Mouse (Mus musculus) lung, postnatal 0 days (tissue): Measurements from ENCODE around the gene Dapk2. TPM values are rescaled to one million over a fixed set of nuclear protein-coding genes. Genes with fewer than 3 reads are reported as not detected.

ENCODE experiments used
- ATAC-seq: fragments of 200-750 bp; cut with Nextera tagmentation; 2 replicates; pipeline ENCODE4 v1.8.0; 2017; ENCODE audit warnings: moderate library complexity
- DNase-seq: peaks from one replicate; pipeline ENCODE4 v3.0.0-alpha.2; 2016; ENCODE audit warnings: low spot score
- H3K27ac ChIP-seq: fragments of 300-500 bp; sonication (generic); 2 replicates; pipeline ENCODE4 v1.5.1; 2014; ENCODE audit warnings: antibody characterized with exemption, mild to moderate bottlenecking, low read length, mixed read lengths
- H3K27me3 ChIP-seq: fragments of 300-500 bp; sonication (generic); replicated peaks from 2 replicates; pipeline ENCODE4 v1.6.1; 2014; ENCODE audit warnings: low read length, mixed read lengths; ENCODE audit not compliant: insufficient read depth
- H3K36me3 ChIP-seq: fragments of 300-500 bp; sonication (generic); 2 replicates; pipeline ENCODE4 v1.6.1; 2014; ENCODE audit warnings: low read length, mixed read lengths; ENCODE audit not compliant: insufficient read depth
- H3K4me1 ChIP-seq: fragments of 300-500 bp; sonication (generic); 2 replicates; pipeline ENCODE4 v1.6.1; 2014; ENCODE audit warnings: antibody characterized with exemption, low read depth, low read length, mixed read lengths; ENCODE audit not compliant: insufficient read depth
- H3K4me2 ChIP-seq: fragments of 300-500 bp; sonication (generic); replicated peaks from 2 replicates; pipeline ENCODE4 v1.6.1; 2014; ENCODE audit warnings: low read depth, mild to moderate bottlenecking, low read length, moderate library complexity, mixed read lengths
- H3K4me3 ChIP-seq: fragments of 300-500 bp; sonication (generic); 2 replicates; pipeline ENCODE4 v1.5.1; 2014; ENCODE audit warnings: low read depth, low read length
- H3K9ac ChIP-seq: fragments of 300-500 bp; sonication (generic); replicated peaks from 2 replicates; pipeline ENCODE4 v1.6.1; 2014; ENCODE audit warnings: low read depth, mild to moderate bottlenecking
- H3K9me3 ChIP-seq: fragments of 300-500 bp; sonication (generic); 2 replicates; pipeline ENCODE4 v1.6.1; 2016; ENCODE audit warnings: low read length, mixed read lengths
- CTCF ChIP-seq: IDR thresholded peaks from 2 replicates; pipeline ENCODE4 v1.5.1; 2016; ENCODE audit warnings: antibody characterized with exemption, mild to moderate bottlenecking
- EP300 ChIP-seq: IDR thresholded peaks from 2 replicates; pipeline ENCODE4 v1.6.1; 2016; ENCODE audit warnings: antibody characterized with exemption, mild to moderate bottlenecking, control low read depth
- WGBS: fragments of 180-500 bp; shearing (Covaris S2); extraction: QIAGEN DNeasy Blood & Tissue Kit; methylation state at CpG from one replicate; pipeline ENCODE4 v1.1.7; 2014; 5-methylcytosine and 5-hydroxymethylcytosine counted together
- polyA plus RNA-seq: library from polyadenylated mRNA; unstranded; fragments of >200 nt; fragmentation: Nextera tagmentation; extraction: Ambion mirVana; gene quantifications from 2 replicates; pipeline ENCODE4 v1.2.1, GENCODE M21; 2015

Dapk2 gene
- polyA plus RNA-seq, 1 experiment from 2014 or later, result 60.9 TPM

DNA sequence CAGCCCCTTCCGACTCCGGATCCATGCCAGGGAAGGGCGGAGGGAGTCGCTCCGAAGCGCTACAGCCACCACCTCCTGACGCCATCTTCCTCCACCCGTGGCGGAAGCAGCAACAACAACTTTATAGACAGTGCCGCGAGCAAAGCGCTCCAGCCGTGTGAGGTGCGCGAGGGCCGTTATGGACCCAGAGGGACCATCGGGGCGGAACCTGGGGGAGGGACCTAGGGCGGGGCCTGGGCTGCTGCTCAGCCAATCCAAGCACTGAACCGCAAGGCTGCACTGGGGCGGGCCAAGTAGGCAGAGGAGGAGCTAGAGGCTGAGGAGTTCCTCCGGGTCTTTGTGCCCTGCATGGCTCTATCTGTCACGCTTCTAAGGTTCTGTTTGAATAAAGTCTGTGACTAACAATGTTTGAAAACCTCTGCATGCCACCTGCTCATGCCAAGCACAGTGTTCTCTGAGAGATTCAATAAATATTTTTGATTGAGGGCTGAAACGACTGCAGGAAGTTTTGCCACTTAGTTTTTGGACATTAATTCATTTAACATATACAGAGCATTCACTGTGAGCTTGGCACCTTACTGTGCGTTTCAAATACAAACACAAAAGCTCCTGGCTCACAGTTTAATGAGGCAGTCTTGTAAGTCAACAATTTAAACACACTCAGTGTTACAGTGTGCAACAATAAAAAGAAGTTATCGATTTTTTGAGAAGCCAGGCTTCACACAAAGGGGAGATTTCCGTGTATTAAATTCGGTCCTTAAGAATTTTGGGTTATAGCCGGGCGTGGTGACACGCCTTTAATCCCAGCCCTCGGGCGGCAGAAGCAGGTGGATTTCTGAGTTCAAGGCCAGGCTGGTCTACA lies 33.1 kb upstream of the Dapk2 start:
- TF ChIP-seq EP300 (no peak; the same call in 1 of the 2 replicates), CTCF (no peak)
- no peaks in the 10 kb centered on the region for H3K9me3 ChIP-seq
- H3K27ac ChIP-seq, result peak overlapping the region; percentile 88
- WGBS, result 16% methylated on average over 32 of the region's 33 CpGs
- peak overlapping the region; percentile 71 for H3K4me2 ChIP-seq
- H3K27me3 ChIP-seq, result no peaks in the 10 kb centered on the region
- ATAC-seq, result peak; percentile 98
- H3K4me3 ChIP-seq, result peak overlapping the region; percentile 82
- no peaks in the 10 kb centered on the region for H3K36me3 ChIP-seq
- DNase-seq, result peak; percentile 98
- peak overlapping the region; percentile 73 for H3K9ac ChIP-seq
- peaks cover 3% of the 10 kb centered on the region; the same call in 1 of the 2 replicates for H3K4me1 ChIP-seq

DNA sequence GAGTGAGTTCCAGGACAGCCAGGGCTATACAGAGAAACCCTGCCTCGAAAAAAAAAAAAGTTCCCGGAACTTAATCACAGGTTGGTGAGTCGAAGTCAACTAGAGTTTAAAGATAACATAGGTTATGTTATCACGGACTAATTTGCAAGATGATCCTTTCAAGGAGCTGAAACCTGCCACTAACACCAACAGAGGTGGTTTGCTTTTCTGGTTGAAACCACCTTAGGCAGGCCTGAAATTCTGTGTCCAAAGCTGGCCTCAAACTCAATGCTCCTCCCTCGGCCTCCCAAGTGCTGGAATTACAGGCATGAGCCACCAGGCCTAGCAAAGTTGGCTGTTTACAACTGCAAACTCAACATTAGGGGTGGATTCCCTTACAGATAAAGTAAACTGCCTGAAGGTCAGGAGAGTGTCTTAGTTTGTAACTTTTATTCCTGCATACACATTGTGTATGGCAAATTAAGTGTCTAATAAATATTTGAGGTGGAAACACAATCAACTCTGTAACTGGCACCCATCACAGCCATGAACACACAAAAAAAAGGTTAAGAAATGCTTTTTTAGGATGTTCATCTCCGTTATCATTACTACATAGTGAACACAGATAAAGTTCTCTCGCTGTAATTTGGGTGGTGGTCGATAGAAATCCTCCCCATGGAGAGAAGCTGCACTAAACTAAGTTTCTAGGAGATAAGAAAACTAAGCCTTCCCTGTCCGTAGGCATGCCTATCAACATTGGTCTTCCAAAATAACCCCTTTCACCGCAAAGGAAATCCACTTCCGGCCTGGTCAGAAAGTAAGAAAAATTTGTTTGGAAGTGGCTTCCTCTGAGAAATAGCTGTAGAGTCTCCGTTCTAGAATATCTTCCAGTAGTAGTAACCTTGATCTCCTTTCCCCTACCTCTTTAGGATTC lies 32.2 kb upstream of the Dapk2 start:
- Histone ChIP-seq H3K9me3 (no peaks in the 10 kb centered on the region), H3K9ac (no peak overlapping the region), H3K27ac (peak overlapping the region; percentile 49; the same call in 1 of the 2 replicates), H3K36me3 (no peaks in the 10 kb centered on the region), H3K4me2 (peak overlapping the region; percentile 76), H3K27me3 (no peaks in the 10 kb centered on the region), H3K4me1 (peaks cover 3% of the 10 kb centered on the region; the same call in 1 of the 2 replicates), H3K4me3 (peak overlapping the region; percentile 64)
- ATAC-seq, result no peak
- WGBS, result 44% methylated on average over 12 of the region's 12 CpGs
- no peak for DNase-seq
- no peak for TF ChIP-seq EP300
- no peak for TF ChIP-seq CTCF

DNA sequence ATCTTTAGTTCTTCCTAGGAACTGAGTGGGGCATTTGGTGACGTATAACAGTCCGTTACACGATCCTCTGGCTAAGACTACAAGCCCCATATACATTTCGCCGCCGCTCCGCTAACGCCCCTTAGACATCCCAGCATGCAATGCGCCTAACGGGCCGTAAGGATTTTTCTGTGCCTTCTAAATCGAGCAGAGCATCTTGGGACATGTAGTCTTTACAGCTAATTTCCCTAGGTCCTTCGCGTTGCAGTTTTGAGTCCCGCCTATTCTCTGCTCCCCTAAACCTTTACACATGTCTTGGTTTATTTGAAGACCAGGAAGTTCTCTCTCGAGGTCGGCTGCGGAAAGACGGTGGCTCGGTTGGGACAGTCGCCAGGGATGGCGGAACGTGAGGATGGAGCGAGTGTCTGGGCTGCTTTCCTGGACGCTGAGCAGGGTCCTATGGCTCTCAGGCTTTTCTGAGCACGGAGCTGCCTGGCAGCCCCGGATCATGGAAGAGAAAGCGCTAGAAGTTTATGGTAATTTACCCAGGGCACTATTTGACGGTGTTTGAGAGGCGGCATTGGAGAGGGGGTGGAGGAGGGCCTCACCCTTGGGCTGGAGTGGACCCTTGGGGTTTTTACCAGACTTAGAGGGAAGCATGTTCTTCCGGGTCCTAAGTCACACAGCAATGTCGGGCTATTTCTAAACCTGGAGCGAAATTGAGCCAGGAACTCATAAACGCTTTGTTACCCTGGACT lies 31.4 kb upstream of the Dapk2 start, which contains the start of the genes Snx1 and Ciao2a:
TSS of gene Snx1 (minus strand) at position 132 of the 737 bp plus-strand sequence.
TSS of gene Ciao2a (plus strand) at position 156 of the 737 bp plus-strand sequence.
- Histone ChIP-seq H3K27ac (peak within 1 kb of the TSS; percentile 76), H3K27me3 (no peaks in the 10 kb centered on the region), H3K9ac (peak within 1 kb of the TSS; percentile 59), H3K4me2 (peak within 1 kb of the TSS; percentile 76), H3K36me3 (no peaks in the 10 kb centered on the region), H3K4me3 (peak within 1 kb of the TSS; percentile 64), H3K4me1 (peaks cover 3% of the 10 kb centered on the region; the same call in 1 of the 2 replicates), H3K9me3 (no peaks in the 10 kb centered on the region)
- TF ChIP-seq CTCF (peak; percentile 29; the same call in 1 of the 2 replicates), EP300 (peak; percentile 48)
- WGBS, result under 1% methylated on average over 34 of the region's 34 CpGs
- ATAC-seq (peak; percentile 72), DNase-seq (peak; percentile 99)

DNA sequence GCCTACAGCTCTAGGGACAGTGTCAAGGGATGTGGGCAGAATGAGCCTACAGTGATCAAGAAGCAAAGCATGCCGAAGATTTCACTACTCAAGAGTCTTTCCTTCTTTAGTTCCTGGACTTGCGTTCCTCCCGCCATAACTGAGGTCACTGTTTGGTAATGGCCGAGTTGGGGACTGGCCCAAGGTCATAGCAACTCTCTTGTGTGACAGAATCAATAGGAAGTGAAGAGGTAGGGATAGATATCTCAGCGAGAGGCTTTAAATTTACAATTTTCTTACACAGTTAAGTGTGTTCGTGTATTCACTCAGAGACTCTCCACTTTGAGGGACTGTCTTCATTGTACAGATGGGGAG lies 30.9 kb upstream of the Dapk2 start:
- TF ChIP-seq CTCF (no peak), EP300 (no peak)
- Histone ChIP-seq H3K27me3 (no peaks in the 10 kb centered on the region), H3K27ac (peak overlapping the region; percentile 76), H3K36me3 (no peaks in the 10 kb centered on the region), H3K9me3 (no peaks in the 10 kb centered on the region), H3K4me2 (peak overlapping the region; percentile 76), H3K9ac (peak overlapping the region; percentile 59), H3K4me3 (peak overlapping the region; percentile 64), H3K4me1 (peaks cover 3% of the 10 kb centered on the region; the same call in 1 of the 2 replicates)
- DNase-seq (peak; percentile 15), ATAC-seq (no peak)
- WGBS, result 33% methylated on average over 6 of the region's 6 CpGs

DNA sequence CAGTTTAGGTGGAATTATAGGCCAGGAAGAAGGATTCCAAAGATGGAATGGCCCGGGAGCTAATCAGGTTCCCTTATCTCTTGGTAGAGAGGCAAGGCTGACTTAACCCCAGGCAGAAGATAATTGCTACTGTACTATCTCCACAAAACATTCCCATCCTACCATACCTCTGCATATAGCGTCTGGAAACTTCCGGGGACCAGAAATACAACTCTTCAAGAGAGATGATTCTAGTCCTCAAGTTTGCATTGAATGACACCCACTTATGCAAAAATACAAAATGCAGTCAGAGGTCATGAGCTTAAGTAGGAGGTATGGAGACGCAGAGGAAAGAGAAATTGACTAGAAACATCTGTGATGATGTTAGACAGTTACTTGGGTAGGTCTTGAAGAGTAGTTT lies 30.1 kb upstream of the Dapk2 start:
- 79% methylated on average over 4 of the region's 4 CpGs for WGBS
- H3K9ac ChIP-seq, result no peak overlapping the region

More for the DNA sequence above, 30.1 kb upstream of the Dapk2 start:
- Histone ChIP-seq H3K27me3 (no peaks in the 10 kb centered on the region), H3K4me2 (no peak overlapping the region), H3K27ac (no peak overlapping the region), H3K36me3 (no peaks in the 10 kb centered on the region; the same call in 1 of the 2 replicates), H3K4me3 (no peak overlapping the region), H3K4me1 (peaks cover 3% of the 10 kb centered on the region; the same call in 1 of the 2 replicates), H3K9me3 (no peaks in the 10 kb centered on the region)
- no peak for ATAC-seq
- TF ChIP-seq EP300, result no peak
- DNase-seq, result no peak
